8 mouse cellular contexts compared by ENCODE assay signal in the genomic region with DNA sequence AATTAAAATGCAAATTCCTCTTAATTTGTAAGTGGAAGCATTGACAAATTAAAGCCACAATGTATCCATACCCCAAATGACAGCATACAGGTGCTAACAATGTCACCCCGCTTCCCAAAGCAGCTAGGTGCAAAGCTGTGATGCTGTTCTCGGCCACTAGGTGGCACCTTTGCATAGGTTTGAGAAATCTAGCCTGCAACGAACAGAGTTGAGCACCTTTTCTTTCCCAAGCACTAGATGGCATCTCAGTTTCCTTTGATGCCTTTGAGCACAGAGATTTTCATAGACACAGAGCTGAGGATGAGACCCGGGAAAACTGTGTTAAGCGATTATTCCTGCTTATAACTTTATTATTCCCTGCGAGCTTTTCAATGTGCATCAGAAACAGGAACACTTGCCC.
DNase-seq lines count a peak whose midpoint lies in the region.

No protein-coding gene starts in this region.

- peak; percentile 61 for DNase-seq in WW6 (ENCODE audit: low read depth, low spot score)
- DNase-seq in cerebellum, postnatal 10 days = peak; percentile 94 to 96
- DNase-seq in frontal cortex, postnatal 36 days (ENCODE audit: low spot score in 2 of 2) = peak; percentile 80 to 85
- DNase-seq in hindlimb bud, embryonic 11.5 days (ENCODE audit: extremely low spot score, low read depth, low spot score) = peak; percentile 75
- DNase-seq in left cerebral cortex, adult 18-20 months (ENCODE audit: low spot score in 2 of 2) = peak; percentile 83 to 88
- peak; percentile 83 to 88 for DNase-seq in right cerebral cortex, postnatal 10 days (ENCODE audit: low spot score in 2 of 2)
- peak; percentile 34 to 74 for DNase-seq in urinary bladder, postnatal 4 days (ENCODE audit: low spot score in 2 of 2)

- H3K4me1 ChIP-seq in megakaryocyte, embryonic 14.5 days = peaks cover 7% of the 10 kb centered on the region

- H3K36me3 ChIP-seq in megakaryocyte, embryonic 14.5 days (replicated peaks; ENCODE audit: low read length) = no peaks in the 10 kb centered on the region

- peak overlapping the region; percentile 47 for H3K4me3 ChIP-seq in megakaryocyte, embryonic 14.5 days (replicated peaks)

- H3K9me3 ChIP-seq in megakaryocyte, embryonic 14.5 days = no peaks in the 10 kb centered on the region

- peaks cover 2% of the 10 kb centered on the region for H3K27me3 ChIP-seq in megakaryocyte, embryonic 14.5 days (replicated peaks)

Comparison
In these comparisons a context has a peak if more than half of its experiments do, and no peak if none do; other contexts are left out.
1. Peak in every context shown above with its lines: DNase-seq and H3K4me3 ChIP-seq.